Mouse (Mus musculus) A20 (cell line): ENCODE measurements around the gene Sdk1.

Source experiments
- DNase-seq: peaks from one replicate; pipeline ENCODE4 v3.0.0-alpha.2; 2011; ENCODE audit warnings: low read depth, low spot score

Sdk1 gene

GRCm38 (mm10) chr5:142242597-142242996, 1001.3 kb downstream of the Sdk1 start:
- DNase-seq: no peak

DNA sequence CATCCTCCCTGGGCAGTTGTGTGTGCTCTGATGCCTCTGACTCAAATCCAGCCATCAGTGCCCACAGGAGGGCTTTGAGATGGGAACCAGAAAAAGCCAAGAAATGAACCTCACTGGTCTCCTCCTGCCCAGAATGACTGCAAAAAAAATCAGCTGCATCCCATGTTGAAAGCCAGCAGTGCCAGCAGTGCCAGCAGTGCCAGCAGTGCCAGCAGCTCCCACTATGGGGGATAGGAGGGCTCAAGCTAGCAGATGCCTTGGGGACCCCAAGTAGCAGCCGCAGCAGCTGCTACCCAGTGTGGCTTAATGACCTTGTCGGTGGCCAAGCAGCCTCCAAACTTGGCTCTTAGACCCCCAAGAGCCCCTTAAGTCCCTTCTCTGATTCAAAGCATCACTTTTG, 1001.8 kb downstream of the Sdk1 start:
- DNase-seq: no peak

DNA sequence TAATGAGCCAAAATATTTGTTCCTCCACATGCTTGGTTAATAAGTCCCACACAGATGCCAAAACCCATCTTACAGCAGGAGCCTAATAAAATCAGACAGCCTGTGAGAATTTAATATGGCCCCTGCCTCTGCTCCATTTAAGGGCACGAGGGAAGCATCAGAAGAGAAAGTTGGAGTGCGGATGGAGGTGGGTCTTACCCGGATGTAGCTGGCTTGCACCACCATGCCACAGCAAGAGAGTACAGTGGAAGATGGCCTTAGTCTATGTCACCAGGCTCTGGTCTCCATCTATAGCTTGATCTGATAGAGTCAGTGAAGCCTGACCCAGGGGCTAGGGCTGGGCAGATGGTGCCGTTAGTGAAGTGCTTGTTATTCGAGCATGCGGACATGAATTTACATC, 1014.9 kb downstream of the Sdk1 start:
- no peak for DNase-seq

- DNase-seq: no peak
Measured at GRCm38 (mm10) chr5:142258716-142259115, 1017.4 kb downstream of the Sdk1 start.

DNA sequence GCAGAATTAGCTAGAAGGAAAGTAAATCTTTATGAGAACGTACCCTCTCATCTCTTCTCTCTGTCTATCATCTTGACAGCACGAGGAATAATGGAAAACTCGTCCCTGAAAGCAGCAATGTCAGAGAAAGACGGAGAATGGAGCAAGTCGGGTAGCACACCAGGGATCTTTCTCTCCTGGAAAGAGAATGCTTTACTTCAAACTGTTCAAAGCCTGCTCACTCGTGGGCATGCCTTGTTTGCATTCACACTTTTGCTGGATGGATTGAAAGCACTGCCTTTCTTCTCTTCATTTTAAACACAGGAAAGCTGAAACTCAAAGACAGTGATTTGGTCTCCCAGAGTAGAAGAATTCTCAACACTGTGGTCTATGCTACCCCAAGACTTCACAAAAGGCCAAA, 1020.8 kb downstream of the Sdk1 start:
- DNase-seq: no peak
